Mouse (Mus musculus) fat pad, adult 2 months (tissue): ENCODE results near the gene Fgfr2.
"Not testable (repeated sequence)": the region's sequence is repeated elsewhere in the genome, so short reads cannot be mapped to it uniquely, and the experiment has no call there.

Source experiments
- DNase-seq: peaks from one replicate; pipeline ENCODE4 v3.0.0-alpha.2; 2011; ENCODE audit warnings: low read depth, low spot score; ENCODE audit errors: extremely low read depth

Gene Fgfr2

GRCm38 (mm10) chr7:131059808-131060207 is 2063.3 kb downstream of the Fgfr2 start:
- not testable (repeated sequence) for DNase-seq

DNA sequence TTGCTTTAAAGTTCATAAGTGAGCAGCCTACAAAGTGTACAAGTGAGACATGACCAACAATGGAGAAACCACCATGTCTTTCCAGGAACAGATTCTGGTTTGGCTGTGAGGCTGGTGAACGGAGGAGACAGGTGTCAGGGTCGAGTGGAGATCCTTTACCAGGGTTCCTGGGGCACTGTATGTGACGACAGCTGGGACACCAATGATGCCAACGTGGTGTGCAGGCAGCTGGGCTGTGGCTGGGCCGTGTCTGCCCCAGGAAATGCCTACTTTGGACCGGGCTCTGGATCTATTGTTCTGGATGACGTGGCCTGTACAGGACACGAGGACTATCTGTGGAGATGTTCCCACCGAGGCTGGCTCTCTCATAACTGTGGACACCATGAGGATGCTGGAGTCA is 2065.2 kb downstream of the Fgfr2 start:
- DNase-seq: not testable (repeated sequence)

GRCm38 (mm10) chr7:131054808-131055370 is 2068.3 kb downstream of the Fgfr2 start:
- DNase-seq: no peak

GRCm38 (mm10) chr7:131049829-131050228 is 2073.3 kb downstream of the Fgfr2 start:
- not testable (repeated sequence) for DNase-seq

GRCm38 (mm10) chr7:131045258-131045835 is 2077.8 kb downstream of the Fgfr2 start:
- not testable (repeated sequence) for DNase-seq

DNA sequence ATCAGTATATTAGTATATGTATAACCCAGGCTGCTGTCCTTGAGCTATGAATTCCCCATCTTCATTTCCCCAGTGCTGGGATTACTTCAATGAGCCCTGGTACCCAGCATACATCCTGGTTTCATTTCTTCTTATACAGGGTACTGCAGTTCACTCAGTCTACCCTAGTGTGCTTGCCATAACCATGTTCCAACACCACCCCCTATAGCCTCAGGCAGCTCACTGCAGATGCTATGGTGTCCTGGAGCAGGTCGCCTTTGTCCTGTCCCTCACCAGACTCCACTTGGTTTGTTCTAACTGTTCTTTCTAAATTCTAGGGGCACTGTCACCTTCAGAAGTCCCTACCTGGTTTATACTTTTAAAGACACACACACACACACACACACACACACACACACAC is 2080.5 kb downstream of the Fgfr2 start:
- DNase-seq: no peak

DNA sequence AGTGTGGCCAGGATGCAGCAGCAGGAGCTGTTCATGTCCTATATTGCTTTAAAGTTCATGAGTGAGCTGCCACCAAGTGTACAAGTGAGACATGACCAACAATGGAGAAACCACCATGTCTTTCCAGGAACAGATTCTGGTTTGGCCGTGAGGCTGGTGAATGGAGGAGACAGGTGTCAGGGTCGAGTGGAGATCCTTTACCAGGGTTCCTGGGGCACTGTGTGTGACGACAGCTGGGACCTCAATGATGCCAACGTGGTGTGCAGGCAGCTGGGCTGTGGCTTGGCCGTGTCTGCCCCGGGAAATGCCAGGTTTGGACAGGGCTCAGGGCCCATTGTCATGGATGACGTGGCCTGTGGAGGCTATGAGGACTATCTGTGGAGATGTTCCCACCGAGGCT is 2082.4 kb downstream of the Fgfr2 start:
- not testable (repeated sequence) for DNase-seq

DNA sequence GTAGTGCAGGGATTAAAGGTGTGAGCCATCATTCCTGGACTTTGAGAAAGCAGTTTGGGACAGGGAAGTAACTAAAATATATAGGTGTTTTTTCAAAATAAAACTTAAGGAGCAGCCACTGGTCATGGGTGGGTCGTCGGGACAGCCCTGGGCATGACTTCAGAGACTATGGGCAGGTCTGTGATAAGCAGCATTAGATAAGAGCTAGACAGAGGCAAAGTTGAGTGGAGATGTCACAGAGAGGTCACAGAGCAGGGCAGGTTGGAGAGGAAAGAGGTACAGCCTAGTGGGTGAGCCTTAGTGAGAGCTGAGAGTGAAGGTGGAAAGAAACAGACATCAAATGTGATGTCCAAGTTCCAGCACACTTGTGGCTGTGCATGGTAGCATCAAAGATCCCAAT is 2086.1 kb downstream of the Fgfr2 start:
- no peak for DNase-seq

- DNase-seq: no peak
These were observed 2086.8 kb downstream of the Fgfr2 start for GRCm38 (mm10) chr7:131036396-131036795.

DNA sequence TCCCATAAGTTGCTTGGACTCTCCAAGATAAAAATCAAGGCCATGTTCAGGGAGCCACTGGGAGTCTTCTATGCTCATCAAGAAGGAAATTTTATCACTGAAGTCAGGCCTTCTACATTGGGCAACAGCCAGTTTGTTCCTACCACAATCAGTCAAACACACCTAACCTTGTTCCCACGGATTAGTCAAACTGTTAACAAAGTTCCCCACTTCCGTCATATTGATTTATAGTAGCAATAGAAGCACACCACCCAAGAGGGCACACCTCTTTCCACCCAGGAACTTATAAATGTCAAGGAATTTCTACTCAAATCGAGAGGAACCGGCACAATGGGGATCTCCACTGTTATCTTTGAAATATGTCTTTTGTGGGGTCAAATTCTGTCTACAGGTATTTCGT is 2091.4 kb downstream of the Fgfr2 start, which contains the start of gene Dmbt1:
TSS of gene Dmbt1 (plus strand) at position 299 of the 400 bp plus-strand sequence.
- no peak for DNase-seq

- no peak for DNase-seq
These were observed 2095.6 kb downstream of the Fgfr2 start for GRCm38 (mm10) chr7:131027557-131027956.

- DNase-seq: no peak
These were observed 2098.3 kb downstream of the Fgfr2 start for GRCm38 (mm10) chr7:131024807-131025206.

DNA sequence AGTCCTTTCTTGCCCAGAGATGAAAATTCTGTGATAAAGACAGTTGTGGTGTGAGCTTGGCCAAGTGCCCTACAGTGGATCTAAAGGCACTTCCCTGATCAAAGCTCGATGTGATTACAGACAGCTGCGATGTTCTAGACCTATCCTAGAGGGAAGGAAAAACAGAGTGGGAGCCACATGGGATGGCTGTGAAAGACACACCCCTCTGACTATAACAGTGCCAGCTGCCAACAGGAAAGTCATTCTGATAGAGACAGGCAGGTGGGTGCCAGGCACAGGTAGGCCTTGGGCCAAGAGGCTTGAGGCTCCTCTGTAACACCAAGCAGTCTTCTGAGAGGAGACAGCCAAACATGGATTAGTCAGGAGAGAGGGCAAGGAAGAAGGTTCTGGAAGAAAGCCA is 2104.0 kb downstream of the Fgfr2 start:
- peak; percentile 54 for DNase-seq

DNA sequence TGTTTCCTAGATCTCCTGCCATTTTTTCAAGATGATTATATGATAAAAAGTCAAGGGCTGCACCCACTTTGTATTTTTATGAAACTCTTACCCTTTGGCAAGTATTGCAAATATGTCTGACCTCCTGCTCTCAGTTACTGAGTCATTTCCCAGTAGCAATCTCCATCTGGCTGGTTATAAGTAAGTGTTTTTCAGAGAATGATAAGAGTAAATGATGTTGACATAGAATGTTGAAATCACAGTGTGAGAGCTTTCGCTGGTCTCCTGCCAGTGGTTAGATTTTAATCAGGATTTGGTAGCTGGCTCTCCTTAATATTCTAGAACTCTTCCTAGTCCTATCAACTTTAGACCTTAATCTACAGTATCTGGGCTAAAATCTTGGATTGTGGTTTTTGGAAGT is 2111.2 kb downstream of the Fgfr2 start:
- peak; percentile 43 for DNase-seq

GRCm38 (mm10) chr7:131009178-131009577 is 2114.0 kb downstream of the Fgfr2 start:
- no peak for DNase-seq

DNA sequence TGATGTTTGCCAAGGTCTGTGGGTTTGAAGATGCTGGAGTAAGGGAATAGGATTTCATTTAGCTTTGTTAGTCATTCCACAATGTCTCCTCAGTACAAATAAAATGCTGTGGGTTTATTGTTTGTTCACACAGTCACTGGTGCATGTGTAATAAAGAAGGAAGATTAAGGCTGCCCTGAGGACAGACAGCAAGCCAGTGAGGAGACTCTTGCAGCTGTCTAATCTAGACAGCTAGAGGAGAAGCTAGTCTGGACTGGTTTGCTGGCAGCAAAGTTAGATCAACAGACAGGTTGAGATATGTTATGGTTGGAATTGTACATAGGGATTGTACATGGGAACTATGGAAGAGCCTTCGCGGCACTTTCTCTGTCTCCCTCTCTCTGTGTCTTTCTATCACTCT is 2115.9 kb downstream of the Fgfr2 start:
- DNase-seq: peak; percentile 85

DNA sequence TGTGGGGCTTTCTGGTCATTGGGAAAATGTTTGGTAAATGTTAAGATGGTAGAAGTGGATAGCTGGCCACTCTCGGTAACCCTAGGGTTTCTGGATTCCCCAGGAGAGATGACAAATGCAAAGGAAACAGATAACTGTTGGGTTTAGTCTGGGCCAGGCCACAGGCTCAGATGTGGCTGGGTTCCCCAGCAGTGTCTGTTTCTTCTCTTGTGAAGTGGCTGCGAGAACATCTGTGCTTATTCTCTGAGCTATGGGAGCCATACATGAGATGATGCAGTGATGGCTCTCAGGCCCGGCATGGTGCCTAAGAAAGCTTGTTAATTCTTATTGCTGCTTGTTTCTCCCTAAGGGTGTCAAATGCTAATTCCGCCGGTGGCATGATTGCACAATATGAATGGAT is 2119.1 kb downstream of the Fgfr2 start:
- no peak for DNase-seq

- DNase-seq: no peak
These were observed 2121.0 kb downstream of the Fgfr2 start for GRCm38 (mm10) chr7:131001976-131002726.

- no peak for DNase-seq
These were observed 2129.2 kb downstream of the Fgfr2 start for GRCm38 (mm10) chr7:130993907-130994306.

DNA sequence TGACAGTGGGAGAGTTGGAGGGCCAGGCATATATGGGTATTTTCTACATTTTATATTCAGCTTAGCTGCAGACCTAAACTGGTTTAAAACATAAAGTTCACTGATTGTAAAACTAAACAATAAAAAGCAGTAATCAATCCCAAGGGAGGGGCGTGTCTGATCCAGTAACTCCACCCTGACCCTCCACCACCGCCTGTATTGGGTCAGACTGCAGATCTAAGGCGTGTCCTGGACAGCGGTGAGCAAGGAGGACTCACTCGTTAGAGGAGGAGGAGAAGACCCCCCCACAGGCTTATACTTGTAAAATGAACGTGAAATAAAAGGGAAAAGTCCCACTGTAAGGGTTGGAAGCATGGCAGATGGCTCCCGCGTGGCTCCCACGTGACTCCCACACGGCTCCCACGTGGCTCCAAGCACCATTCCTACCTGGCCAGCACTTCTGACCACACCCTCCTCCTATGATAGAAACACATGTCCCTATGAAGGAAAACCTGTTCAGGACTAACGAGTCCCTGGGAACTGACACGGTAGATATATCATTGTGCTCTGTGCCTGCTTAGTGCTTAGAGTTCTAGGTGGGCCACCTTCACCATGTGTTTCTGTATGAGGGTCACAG is 2131.9 kb downstream of the Fgfr2 start:
- no peak for DNase-seq

DNA sequence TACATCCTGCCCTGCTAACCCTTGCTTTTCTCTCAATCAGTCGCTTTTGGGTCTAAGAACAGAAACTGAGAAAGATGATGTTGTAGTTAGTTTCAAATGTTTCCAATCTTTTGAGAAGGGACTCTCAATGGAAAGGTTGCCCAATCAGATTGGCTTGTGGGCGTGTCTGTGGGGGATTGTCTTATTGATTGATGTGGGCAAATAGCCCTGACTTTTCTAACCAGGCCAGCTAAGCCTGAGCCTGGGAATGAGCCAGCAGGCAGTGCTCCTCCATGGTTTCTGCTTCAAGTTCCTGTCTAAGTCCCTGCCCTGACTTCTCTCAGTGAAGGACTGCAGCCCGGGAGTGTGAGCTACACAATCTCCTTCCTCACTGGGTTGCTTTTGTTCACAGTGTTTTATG is 2133.8 kb downstream of the Fgfr2 start:
- no peak for DNase-seq

DNA sequence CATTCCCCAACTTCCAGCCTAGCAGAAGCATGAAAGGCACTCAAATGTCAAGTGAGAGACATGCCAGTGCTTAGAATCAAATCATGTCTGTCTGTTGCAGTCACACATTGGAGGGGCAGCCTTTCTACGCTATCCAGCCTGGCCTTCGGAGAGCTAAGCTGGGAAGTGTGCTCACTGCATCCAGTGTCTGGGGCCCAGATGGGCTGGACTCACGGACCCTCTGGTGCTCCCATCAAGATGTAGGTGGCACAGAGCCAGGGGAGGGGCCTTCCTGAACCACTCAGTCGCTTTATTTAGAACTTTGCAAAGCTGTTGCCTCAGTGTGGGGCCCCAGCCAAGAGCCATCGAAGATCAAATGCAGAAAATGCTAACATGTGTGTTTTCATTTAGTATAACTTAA is 2135.0 kb downstream of the Fgfr2 start:
- DNase-seq: no peak
